Mouse (Mus musculus) ES-E14 (cell line): Measurements from ENCODE around the gene Glrb. TPM values are rescaled to one million over a fixed set of nuclear protein-coding genes. Genes with fewer than 3 reads are reported as not detected.

ENCODE experiments used
- DNase-seq: peaks from one replicate; pipeline ENCODE4 v3.0.0-alpha.2; 2013; ENCODE audit warnings: low read depth, low spot score
- H3K27ac ChIP-seq: 2 replicates; pipeline ENCODE4 v1.5.1; 2012; ENCODE audit warnings: low read depth, mild to moderate bottlenecking, low read length, moderate library complexity, mixed read lengths; ENCODE audit not compliant: poor library complexity, insufficient read depth, severe bottlenecking
- H3K36me3 ChIP-seq: 2 replicates; pipeline ENCODE4 v1.6.1; 2012; ENCODE audit warnings: mild to moderate bottlenecking, low read length, moderate library complexity, mixed read lengths; ENCODE audit not compliant: control insufficient read depth, poor library complexity, insufficient read depth, severe bottlenecking
- H3K4me1 ChIP-seq, 2 experiments: fragments of 150-350 bp in 1 of 2; sonication (generic) in 1 of 2; 2 replicates each; pipeline ENCODE4 v1.6.1; 2012; ENCODE audit warnings: low read length in 2 of 2, mild to moderate bottlenecking in 1 of 2, mixed read lengths in 1 of 2; ENCODE audit not compliant: control insufficient read depth in 2 of 2, insufficient read depth in 2 of 2, poor library complexity in 1 of 2
- H3K4me3 ChIP-seq, 2 experiments: fragments of 150-350 bp in 1 of 2; sonication (generic) in 1 of 2; 2 replicates each; pipeline ENCODE4 v1.5.1; 2012; ENCODE audit warnings: low read length in 2 of 2, low read depth in 1 of 2, mild to moderate bottlenecking in 1 of 2, mixed read lengths in 1 of 2; ENCODE audit not compliant: insufficient read depth in 1 of 2, poor library complexity in 1 of 2, severe bottlenecking in 1 of 2
- H3K9ac ChIP-seq: 2 replicates; pipeline ENCODE4 v1.6.1; 2012; ENCODE audit warnings: low read depth, mild to moderate bottlenecking, low read length, mixed read lengths; ENCODE audit not compliant: poor library complexity, insufficient read depth, severe bottlenecking
- H3K9me3 ChIP-seq: fragments of 150-350 bp; sonication (generic); 2 replicates; pipeline ENCODE4 v1.6.1; 2012; ENCODE audit warnings: low read depth, mild to moderate bottlenecking, low read length; ENCODE audit not compliant: control insufficient read depth, insufficient read depth
- CHD2 ChIP-seq: IDR thresholded peaks from 2 replicates; pipeline ENCODE4 v1.6.1; 2014; ENCODE audit warnings: mild to moderate bottlenecking, low read depth, low read length, inconsistent platforms
- HCFC1 ChIP-seq: IDR thresholded peaks from 2 replicates; pipeline ENCODE4 v1.6.1; 2012; ENCODE audit warnings: low read length, inconsistent platforms, borderline replicate concordance; ENCODE audit not compliant: insufficient read depth
- MAFK ChIP-seq: IDR thresholded peaks from 2 replicates; pipeline ENCODE4 v1.6.1; 2014; ENCODE audit warnings: mild to moderate bottlenecking, low read depth, low read length, inconsistent platforms; ENCODE audit not compliant: insufficient read depth
- ZC3H11A ChIP-seq: IDR thresholded peaks from 2 replicates; pipeline ENCODE4 v1.6.1; 2012; ENCODE audit warnings: low read depth, mild to moderate bottlenecking, inconsistent platforms, low read length, borderline replicate concordance
- ZNF384 ChIP-seq: IDR thresholded peaks from 2 replicates; pipeline ENCODE4 v1.6.1; 2012; ENCODE audit warnings: low read depth, low read length, inconsistent platforms
- in situ Hi-C, 2 experiments: fragments of 600-800 bp; cut with MboI; formaldehyde crosslinking; loops; one replicate each; pipeline ENCODE4 v1.15.1; 2025; ENCODE audit warnings: low sequenced_read_pairs in 2 of 2, inconsistent platforms in 1 of 2; ENCODE audit not compliant: unreplicated experiment in 2 of 2
- total RNA-seq: library from RNA; depleted of rRNA; stranded (reverse); fragments of 300-350 nt; gene quantifications from 2 replicates; pipeline ENCODE4 v1.2.3, GENCODE M21; 2012; rRNA removed

The Glrb gene
- total RNA-seq, 1 experiment: 1.4 TPM

DNA sequence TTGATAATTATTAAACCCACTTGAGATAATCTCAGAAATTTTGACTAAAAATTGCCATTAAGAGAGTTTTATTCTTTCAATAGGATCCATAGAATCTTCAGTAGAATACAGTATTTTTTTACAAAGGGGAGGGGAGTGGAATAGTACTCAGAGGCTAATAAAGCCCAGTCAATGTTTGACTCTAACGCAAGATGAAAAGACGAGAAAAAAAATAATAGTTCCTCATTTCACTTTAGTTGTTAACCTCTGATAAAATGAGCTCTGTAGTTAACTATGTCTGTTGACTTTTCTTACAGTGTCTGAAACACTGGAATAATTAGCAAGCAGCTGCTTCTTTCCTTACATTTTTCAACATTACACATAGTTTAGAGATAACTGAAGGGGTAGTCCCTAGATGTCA, 118.2 kb downstream of the Glrb start:
- Histone ChIP-seq H3K9me3 (no peaks in the 10 kb centered on the region), H3K4me1 (0 out of 4 replicates have a peak, but pooled peaks cover 0 to 1% of the 10 kb centered on the region in 2 experiments), H3K36me3 (no peaks in the 10 kb centered on the region), H3K9ac (no peak overlapping the region), H3K27ac (no peak overlapping the region), H3K4me3 (no peak overlapping the region)
- in situ Hi-C loops: no loop called here
- DNase-seq: no peak
- TF ChIP-seq ZNF384 (no peak), MAFK (no peak), ZC3H11A (no peak), CHD2 (no peak), HCFC1 (no peak)

Other genes starting within 250 kb of the Glrb start
- not detected in 2 replicates for gene Gria2, start 110.8 kb downstream of the Glrb start, total RNA-seq
- 16.9 and 18.5 TPM in 2 replicates for gene Pdgfc, start 122.8 kb upstream of the Glrb start, total RNA-seq